Mouse (Mus musculus) ES-Bruce4 (cell line): ENCODE results near the gene Bola1. TPM values are rescaled to one million over a fixed set of nuclear protein-coding genes. Genes with fewer than 3 reads are reported as not detected.

Experiments used
- H3K27ac ChIP-seq: 2 replicates; pipeline ENCODE4 v1.5.1; 2012; ENCODE audit warnings: low read length, inconsistent platforms; ENCODE audit not compliant: insufficient read depth
- H3K27me3 ChIP-seq: 2 replicates; pipeline ENCODE4 v1.6.1; 2012; ENCODE audit warnings: mild to moderate bottlenecking, low read length, inconsistent platforms; ENCODE audit not compliant: control insufficient read depth, poor library complexity, insufficient read depth, severe bottlenecking
- H3K36me3 ChIP-seq: 2 replicates; pipeline ENCODE4 v1.6.1; 2012; ENCODE audit warnings: inconsistent platforms, mild to moderate bottlenecking, low read length, moderate library complexity; ENCODE audit not compliant: control insufficient read depth, poor library complexity, insufficient read depth, severe bottlenecking
- H3K4me1 ChIP-seq: one replicate; pipeline ENCODE4 v1.8.1; 2011; ENCODE audit warnings: low read length; ENCODE audit not compliant: control insufficient read depth, insufficient read depth
- H3K4me3 ChIP-seq: 2 replicates; pipeline ENCODE4 v1.5.1; 2011; ENCODE audit warnings: low read depth, mild to moderate bottlenecking, low read length
- H3K9ac ChIP-seq: 2 replicates; pipeline ENCODE4 v1.6.1; 2012; ENCODE audit warnings: low read depth, mild to moderate bottlenecking, inconsistent platforms; ENCODE audit not compliant: poor library complexity, severe bottlenecking
- H3K9me3 ChIP-seq: replicated peaks from 2 replicates; pipeline ENCODE4 v1.6.1; 2012; ENCODE audit warnings: mild to moderate bottlenecking, low read length, inconsistent platforms; ENCODE audit not compliant: control insufficient read depth, poor library complexity, insufficient read depth, severe bottlenecking
- CTCF ChIP-seq: IDR thresholded peaks from one replicate; pipeline ENCODE4 v1.8.1; 2011; ENCODE audit warnings: low read depth, low read length
- EP300 ChIP-seq: IDR thresholded peaks from 2 replicates; pipeline ENCODE4 v1.6.1; 2011; ENCODE audit warnings: low read depth, low read length; ENCODE audit not compliant: insufficient read depth
- POLR2A ChIP-seq: IDR thresholded peaks from one replicate; pipeline ENCODE4 v1.8.1; 2011; ENCODE audit warnings: low read length; ENCODE audit not compliant: insufficient read depth
- polyA plus RNA-seq: library from polyadenylated mRNA; stranded (reverse); fragments of >200 nt; gene quantifications from 2 replicates; pipeline ENCODE4 v1.2.4, GENCODE M21; 2011; ENCODE audit warnings: low read depth; ENCODE audit not compliant: missing spikeins, insufficient read depth, insufficient read length

Bola1 gene
- polyA plus RNA-seq, 1 experiment: 18.1 TPM

- Histone ChIP-seq H3K36me3 (no peaks in the 10 kb centered on the region), H3K9ac (peak overlapping the region; percentile 85), H3K4me3 (peak overlapping the region; percentile 84), H3K4me1 (peaks cover 1% of the 10 kb centered on the region), H3K9me3 (no peaks in the 10 kb centered on the region), H3K27me3 (no peaks in the 10 kb centered on the region), H3K27ac (peak overlapping the region; percentile 79)
- TF ChIP-seq CTCF (no peak), POLR2A (no peak), EP300 (no peak)
Measured at GRCm38 (mm10) chr3:96198181-96198580, 21.3 kb downstream of the Bola1 start.

- Histone ChIP-seq H3K36me3 (no peaks in the 10 kb centered on the region), H3K27ac (peak overlapping the region; percentile 47), H3K4me3 (peak overlapping the region; percentile 85), H3K9ac (peak overlapping the region; percentile 61), H3K27me3 (no peaks in the 10 kb centered on the region), H3K4me1 (peaks cover 1% of the 10 kb centered on the region), H3K9me3 (no peaks in the 10 kb centered on the region)
- TF ChIP-seq EP300: peak; percentile 41; the same call in 1 of the 2 replicates
- TF ChIP-seq POLR2A: peak; percentile 94
- TF ChIP-seq CTCF: no peak
Measured at GRCm38 (mm10) chr3:96197129-96197749, 22.3 kb downstream of the Bola1 start.

GRCm38 (mm10) chr3:96196437-96197128 lies 22.9 kb downstream of the Bola1 start:
- Histone ChIP-seq H3K4me1 (peaks cover 1% of the 10 kb centered on the region), H3K9me3 (no peaks in the 10 kb centered on the region), H3K9ac (peak overlapping the region; percentile 61), H3K4me3 (peak overlapping the region; percentile 85), H3K27ac (peak overlapping the region; percentile 47), H3K27me3 (no peaks in the 10 kb centered on the region), H3K36me3 (no peaks in the 10 kb centered on the region)
- no peak for TF ChIP-seq CTCF
- TF ChIP-seq EP300: no peak
- TF ChIP-seq POLR2A: no peak

GRCm38 (mm10) chr3:96195616-96196313 lies 23.7 kb downstream of the Bola1 start:
- no peak for TF ChIP-seq POLR2A
- peak; percentile 21 for TF ChIP-seq CTCF
- H3K27ac ChIP-seq: peak overlapping the region; percentile 47
- no peaks in the 10 kb centered on the region for H3K27me3 ChIP-seq
- no peak overlapping the region for H3K4me3 ChIP-seq
- H3K9me3 ChIP-seq: no peaks in the 10 kb centered on the region
- H3K4me1 ChIP-seq: peaks cover 1% of the 10 kb centered on the region
- peak overlapping the region; percentile 61 for H3K9ac ChIP-seq
- no peaks in the 10 kb centered on the region for H3K36me3 ChIP-seq

GRCm38 (mm10) chr3:96194966-96195365 lies 24.5 kb downstream of the Bola1 start:
- Histone ChIP-seq H3K27me3 (no peaks in the 10 kb centered on the region), H3K9ac (no peak overlapping the region), H3K9me3 (no peaks in the 10 kb centered on the region), H3K4me3 (no peak overlapping the region), H3K27ac (no peak overlapping the region), H3K4me1 (peaks cover 1% of the 10 kb centered on the region), H3K36me3 (no peaks in the 10 kb centered on the region)
- TF ChIP-seq EP300 (no peak), POLR2A (no peak)

GRCm38 (mm10) chr3:96192977-96193376 lies 26.5 kb downstream of the Bola1 start:
- Histone ChIP-seq H3K4me3 (no peak overlapping the region), H3K36me3 (no peaks in the 10 kb centered on the region), H3K4me1 (no peaks in the 10 kb centered on the region), H3K27me3 (no peaks in the 10 kb centered on the region), H3K27ac (no peak overlapping the region), H3K9ac (no peak overlapping the region), H3K9me3 (no peaks in the 10 kb centered on the region)
- TF ChIP-seq EP300 (no peak), POLR2A (no peak), CTCF (no peak)
